Mouse (Mus musculus) kidney, embryonic 15.5 days (tissue): Measurements from ENCODE around the gene Wnt7b. TPM values are rescaled to one million over a fixed set of nuclear protein-coding genes. Genes with fewer than 3 reads are reported as not detected.

Source experiments
- ATAC-seq: fragments of 200-750 bp; cut with Nextera tagmentation; replicated peaks from 2 replicates; pipeline ENCODE4 v1.8.0; 2017; ENCODE audit warnings: moderate TSS enrichment; ENCODE audit not compliant: low FRiP score
- H3K27ac ChIP-seq: fragments of 300-500 bp; sonication (generic); 2 replicates; pipeline ENCODE4 v1.5.1; 2015; ENCODE audit warnings: mild to moderate bottlenecking, inconsistent platforms
- H3K27me3 ChIP-seq: fragments of 300-500 bp; sonication (generic); 2 replicates; pipeline ENCODE4 v1.6.1; 2015; ENCODE audit warnings: inconsistent platforms
- H3K36me3 ChIP-seq: fragments of 300-500 bp; sonication (generic); 2 replicates; pipeline ENCODE4 v1.6.1; 2015; ENCODE audit warnings: inconsistent platforms
- H3K4me1 ChIP-seq: fragments of 300-500 bp; sonication (generic); 2 replicates; pipeline ENCODE4 v1.6.1; 2015; ENCODE audit warnings: inconsistent platforms
- H3K4me2 ChIP-seq: fragments of 300-500 bp; sonication (generic); 2 replicates; pipeline ENCODE4 v1.6.1; 2015; ENCODE audit warnings: moderate library complexity, mild to moderate bottlenecking, inconsistent platforms
- H3K4me3 ChIP-seq: fragments of 300-500 bp; sonication (generic); replicated peaks from 2 replicates; pipeline ENCODE4 v1.5.1; 2015; ENCODE audit warnings: mild to moderate bottlenecking, inconsistent platforms
- H3K9ac ChIP-seq: fragments of 300-500 bp; sonication (generic); 2 replicates; pipeline ENCODE4 v1.6.1; 2015; ENCODE audit warnings: mild to moderate bottlenecking, inconsistent platforms
- H3K9me3 ChIP-seq: fragments of 300-500 bp; sonication (generic); replicated peaks from 2 replicates; pipeline ENCODE4 v1.6.1; 2016; ENCODE audit warnings: inconsistent platforms
- WGBS: fragments of 180-500 bp; shearing (Covaris S2); methylation state at CpG from one replicate; pipeline ENCODE4 v1.1.7; 2015; ENCODE audit warnings: mixed read lengths; 5-methylcytosine and 5-hydroxymethylcytosine counted together
- polyA plus RNA-seq: library from polyadenylated mRNA; unstranded; fragments of >200 nt; fragmentation: Nextera tagmentation; extraction: Ambion mirVana; gene quantifications from 2 replicates; pipeline ENCODE4 v1.2.1, GENCODE M21; 2015

The Wnt7b gene
- polyA plus RNA-seq, result 16.3 and 16.8 TPM in 2 replicates

GRCm38 (mm10) chr15:85582356-85582910 lies at the start of gene Wnt7b:
Gene Wnt7b, minus strand, starts transcription at chr15:85582473.
- Histone ChIP-seq H3K4me3 (peak within 1 kb of the TSS; percentile 59), H3K9ac (peak within 1 kb of the TSS; percentile 53), H3K9me3 (no peaks in the 10 kb centered on the region), H3K4me1 (peaks cover 36% of the 10 kb centered on the region), H3K27ac (peak within 1 kb of the TSS; percentile 51), H3K27me3 (peaks cover 90% of the 10 kb centered on the region), H3K36me3 (no peaks in the 10 kb centered on the region), H3K4me2 (peak within 1 kb of the TSS; percentile 94)
- ATAC-seq, result no peak
- 4% methylated on average over 19 of the region's 19 CpGs for WGBS

GRCm38 (mm10) chr15:85631591-85631990 lies 49.3 kb upstream of the Wnt7b start:
- H3K4me1 ChIP-seq, result peaks cover 26% of the 10 kb centered on the region
- peak overlapping the region; percentile 38 for H3K27ac ChIP-seq
- 0 out of 2 replicates have a peak, but pooled peaks cover 4% of the 10 kb centered on the region for H3K27me3 ChIP-seq
- no peak overlapping the region for H3K4me3 ChIP-seq
- no peaks in the 10 kb centered on the region for H3K36me3 ChIP-seq
- H3K9ac ChIP-seq, result no peak overlapping the region
- no peak overlapping the region for H3K4me2 ChIP-seq
- no peak for ATAC-seq
- 26% methylated on average over 2 of the region's 2 CpGs for WGBS
- H3K9me3 ChIP-seq, result no peaks in the 10 kb centered on the region

GRCm38 (mm10) chr15:85629924-85630545 lies 47.8 kb upstream of the Wnt7b start:
- peaks cover 30% of the 10 kb centered on the region for H3K4me1 ChIP-seq
- H3K9me3 ChIP-seq, result no peaks in the 10 kb centered on the region
- H3K27me3 ChIP-seq, result peaks cover 19% of the 10 kb centered on the region
- H3K27ac ChIP-seq, result no peak overlapping the region
- no peak for ATAC-seq
- H3K4me3 ChIP-seq, result no peak overlapping the region
- H3K9ac ChIP-seq, result no peak overlapping the region
- H3K36me3 ChIP-seq, result no peaks in the 10 kb centered on the region
- 75% methylated on average over 7 of the region's 7 CpGs for WGBS
- no peak overlapping the region for H3K4me2 ChIP-seq

- Histone ChIP-seq H3K4me2 (peak overlapping the region; percentile 91), H3K9ac (peak overlapping the region; percentile 60), H3K4me1 (peaks cover 9% of the 10 kb centered on the region), H3K27me3 (peaks cover 51% of the 10 kb centered on the region), H3K9me3 (no peaks in the 10 kb centered on the region), H3K27ac (no peak overlapping the region), H3K4me3 (peak overlapping the region; percentile 50), H3K36me3 (no peaks in the 10 kb centered on the region)
- peak; percentile 41; the same call in 1 of the 2 replicates for ATAC-seq
- WGBS, result 2% methylated on average over 68 of the region's 68 CpGs
Measured at GRCm38 (mm10) chr15:85625666-85626279, 43.5 kb upstream of the Wnt7b start.

GRCm38 (mm10) chr15:85622213-85622612 lies 39.9 kb upstream of the Wnt7b start:
- Histone ChIP-seq H3K4me1 (peaks cover 9% of the 10 kb centered on the region), H3K4me3 (no peak overlapping the region), H3K27me3 (peaks cover 52% of the 10 kb centered on the region), H3K4me2 (no peak overlapping the region), H3K9me3 (no peaks in the 10 kb centered on the region), H3K27ac (no peak overlapping the region), H3K9ac (no peak overlapping the region), H3K36me3 (no peaks in the 10 kb centered on the region)
- no peak for ATAC-seq
- WGBS, result 75% methylated on average over 13 of the region's 13 CpGs

GRCm38 (mm10) chr15:85615537-85616100 lies 33.3 kb upstream of the Wnt7b start:
- ATAC-seq, result no peak
- Histone ChIP-seq H3K27ac (no peak overlapping the region), H3K27me3 (peaks cover 15% of the 10 kb centered on the region; the same call in 1 of the 2 replicates), H3K36me3 (no peaks in the 10 kb centered on the region), H3K9ac (peak overlapping the region; percentile 26; the same call in 1 of the 2 replicates), H3K4me3 (peak overlapping the region; percentile 14), H3K4me2 (peak overlapping the region; percentile 50), H3K4me1 (peaks cover 48% of the 10 kb centered on the region), H3K9me3 (no peaks in the 10 kb centered on the region)
- WGBS, result 28% methylated on average over 21 of the region's 21 CpGs

- peaks cover 15% of the 10 kb centered on the region; the same call in 1 of the 2 replicates for H3K27me3 ChIP-seq
- no peaks in the 10 kb centered on the region for H3K9me3 ChIP-seq
- peak overlapping the region; percentile 50 for H3K4me2 ChIP-seq
- 45% methylated on average over 22 of the region's 22 CpGs for WGBS
- ATAC-seq, result no peak
- peak overlapping the region; percentile 14 for H3K4me3 ChIP-seq
- H3K4me1 ChIP-seq, result peaks cover 53% of the 10 kb centered on the region
- H3K36me3 ChIP-seq, result no peaks in the 10 kb centered on the region
- no peak overlapping the region for H3K27ac ChIP-seq
- peak overlapping the region; percentile 26; the same call in 1 of the 2 replicates for H3K9ac ChIP-seq
Measured at GRCm38 (mm10) chr15:85615075-85615474, 32.8 kb upstream of the Wnt7b start.

GRCm38 (mm10) chr15:85613358-85614266 lies 31.3 kb upstream of the Wnt7b start:
- Histone ChIP-seq H3K9ac (0 out of 2 replicates have a peak overlapping the region, but pooled peaks have one; percentile 2), H3K27me3 (peaks cover 15% of the 10 kb centered on the region; the same call in 1 of the 2 replicates), H3K4me3 (no peak overlapping the region), H3K36me3 (no peaks in the 10 kb centered on the region), H3K9me3 (no peaks in the 10 kb centered on the region), H3K27ac (peak overlapping the region; percentile 85), H3K4me2 (no peak overlapping the region), H3K4me1 (peaks cover 56% of the 10 kb centered on the region)
- peak; percentile 19; the same call in 1 of the 2 replicates for ATAC-seq
- WGBS, result 69% methylated on average over 17 of the region's 17 CpGs

GRCm38 (mm10) chr15:85612660-85613357 lies 30.5 kb upstream of the Wnt7b start:
- peaks cover 15% of the 10 kb centered on the region; the same call in 1 of the 2 replicates for H3K27me3 ChIP-seq
- ATAC-seq, result no peak
- no peaks in the 10 kb centered on the region for H3K9me3 ChIP-seq
- H3K4me2 ChIP-seq, result no peak overlapping the region
- H3K4me3 ChIP-seq, result no peak overlapping the region
- no peaks in the 10 kb centered on the region for H3K36me3 ChIP-seq
- 83% methylated on average over 8 of the region's 8 CpGs for WGBS
- peaks cover 56% of the 10 kb centered on the region for H3K4me1 ChIP-seq
- peak overlapping the region; percentile 85 for H3K27ac ChIP-seq
- H3K9ac ChIP-seq, result no peak overlapping the region

GRCm38 (mm10) chr15:85611701-85612520 lies 29.6 kb upstream of the Wnt7b start:
- Histone ChIP-seq H3K27ac (peak overlapping the region; percentile 89), H3K4me2 (no peak overlapping the region), H3K4me1 (peaks cover 56% of the 10 kb centered on the region), H3K9me3 (no peaks in the 10 kb centered on the region), H3K4me3 (no peak overlapping the region), H3K27me3 (peaks cover 10% of the 10 kb centered on the region; the same call in 1 of the 2 replicates), H3K36me3 (no peaks in the 10 kb centered on the region), H3K9ac (no peak overlapping the region)
- no peak for ATAC-seq
- WGBS, result 79% methylated on average over 16 of the region's 16 CpGs
